Comparison of ENCODE assay signal across 14 mouse cellular contexts in the genomic region with DNA sequence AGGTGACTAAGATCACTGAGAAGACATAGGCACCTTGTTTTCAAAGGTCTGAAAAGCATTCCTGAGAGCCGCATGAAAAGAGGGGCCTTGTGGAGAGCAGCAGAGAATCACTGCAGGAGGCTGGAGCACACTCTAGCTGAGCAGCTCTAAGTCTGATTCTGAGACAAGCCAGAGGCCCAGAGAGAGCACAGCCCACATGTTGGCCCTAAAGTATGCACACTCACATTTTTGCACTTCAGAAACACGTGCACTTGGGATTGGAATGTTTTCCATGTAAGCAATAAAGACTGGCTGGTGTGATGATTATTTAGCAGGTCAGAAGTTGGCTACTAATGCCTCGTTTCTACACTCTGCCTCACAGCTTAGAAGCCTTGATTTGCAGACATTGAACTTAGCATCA. TPM values are rescaled to one million over a fixed set of nuclear protein-coding genes. Genes with fewer than 3 reads are reported as not detected.
DNase-seq lines count a peak whose midpoint lies in the region; ATAC-seq and TF ChIP-seq lines count a peak whose summit lies in the region.
"Had no signal": no experiment of that assay in that cellular context is flagged by ENCODE, and none has a peak within 500 bp of the region (broad histone marks: within the 10 kb centered on the region; RNA-seq: fewer than 3 reads in every experiment).

No protein-coding gene starts in this region.

- H3K36me3 ChIP-seq in heart, embryonic 11.5 days (ENCODE audit: control insufficient read depth, insufficient read depth, low read length) = no peaks in the 10 kb centered on the region; the same call in 1 of the 2 replicates
- peaks cover 8% of the 10 kb centered on the region; the same call in 1 of the 2 replicates for H3K36me3 ChIP-seq in limb, embryonic 14.5 days (ENCODE audit: control insufficient read depth, insufficient read depth, low read length)
- H3K36me3 ChIP-seq: forebrain, embryonic 15.5 days had no signal

- 0 out of 2 replicates have a peak, but pooled peaks have one; percentile 53 for ATAC-seq in heart, embryonic 11.5 days (replicated peaks; ENCODE audit: insufficient number of reproducible peaks, low FRiP score, low TSS enrichment)
- ATAC-seq in limb, embryonic 14.5 days (ENCODE audit: low FRiP score, low read depth) = 0 out of 2 replicates have a peak, but pooled peaks have one; percentile 21
- ATAC-seq: forebrain, embryonic 15.5 days had no signal

- no peak for DNase-seq in heart, adult 9 months (ENCODE audit: low spot score in 2 of 2)
- peak; percentile 12 for DNase-seq in testis, postnatal 10 days (ENCODE audit: low spot score)
- DNase-seq in testis, postnatal 14 days (ENCODE audit: low spot score) = no peak
- no peak for DNase-seq in limb, embryonic 14.5 days (ENCODE audit: low spot score)
- peak; percentile 56 for DNase-seq in yolk sac, embryonic 10.5 days (ENCODE audit: low spot score)
- no peak for DNase-seq in thymus, postnatal 25 days
- DNase-seq in layer of hippocampus, postnatal 25 days (ENCODE audit: extremely low spot score in 1 of 2, low spot score in 1 of 2) = no peak
- DNase-seq: adrenal gland, adult 2 months; B cell, adult 2 months; spleen, adult 18-20 months had no signal

- peak overlapping the region; percentile 83 for H3K27ac ChIP-seq in heart, embryonic 11.5 days (ENCODE audit: low read depth, low read length)
- peak overlapping the region; percentile 39; the same call in 1 of the 2 replicates for H3K27ac ChIP-seq in limb, embryonic 14.5 days (replicated peaks; ENCODE audit: low read depth, low read length)
- H3K27ac ChIP-seq: forebrain, embryonic 15.5 days had no signal

- 29% methylated on average over 3 of the region's 3 CpGs for WGBS in heart, embryonic 11.5 days (ENCODE audit: insufficient replicate concordance)
- 15% methylated on average over 3 of the region's 3 CpGs for WGBS in limb, embryonic 14.5 days

- no peak overlapping the region for H3K4me3 ChIP-seq in heart, embryonic 11.5 days (ENCODE audit: low read depth, low read length)
- no peak overlapping the region for H3K4me3 ChIP-seq in limb, embryonic 14.5 days (replicated peaks; ENCODE audit: low read length)
- H3K4me3 ChIP-seq: forebrain, embryonic 15.5 days had no signal

- H3K27me3 ChIP-seq in heart, embryonic 11.5 days (ENCODE audit: control insufficient read depth, insufficient read depth, low read length) = no peaks in the 10 kb centered on the region
- H3K27me3 ChIP-seq in limb, embryonic 14.5 days (ENCODE audit: control insufficient read depth, insufficient read depth, low read length) = no peaks in the 10 kb centered on the region
- H3K27me3 ChIP-seq: forebrain, embryonic 15.5 days had no signal

- no peaks in the 10 kb centered on the region for H3K9me3 ChIP-seq in heart, embryonic 11.5 days (replicated peaks; ENCODE audit: control insufficient read depth, low read length)
- H3K9me3 ChIP-seq in limb, embryonic 14.5 days (ENCODE audit: control insufficient read depth, low read length) = no peaks in the 10 kb centered on the region
- H3K9me3 ChIP-seq: forebrain, embryonic 15.5 days had no signal

- TF ChIP-seq POLR2A in limb, embryonic 14.5 days (IDR thresholded peaks at IDR 0.05; ENCODE audit: borderline replicate concordance, extremely low read depth, insufficient read depth, insufficient read length) = no peak

- H3K9ac ChIP-seq in heart, embryonic 11.5 days (ENCODE audit: low read depth, low read length) = no peak overlapping the region; the same call in 1 of the 2 replicates
- no peak overlapping the region for H3K9ac ChIP-seq in limb, embryonic 14.5 days (ENCODE audit: low read depth, low read length, severe bottlenecking)
- H3K9ac ChIP-seq: forebrain, embryonic 15.5 days had no signal

- peaks cover 31% of the 10 kb centered on the region for H3K4me1 ChIP-seq in heart, embryonic 11.5 days (ENCODE audit: control insufficient read depth, insufficient read depth, low read length)
- H3K4me1 ChIP-seq in limb, embryonic 14.5 days (ENCODE audit: control insufficient read depth, insufficient read depth, low read length) = peaks cover 22% of the 10 kb centered on the region

- H3K4me2 ChIP-seq in heart, embryonic 11.5 days = peak overlapping the region; percentile 7; the same call in 1 of the 2 replicates
- H3K4me2 ChIP-seq in limb, embryonic 14.5 days (replicated peaks; ENCODE audit: low read depth, low read length, severe bottlenecking) = no peak overlapping the region
- H3K4me2 ChIP-seq: forebrain, embryonic 15.5 days had no signal

RNA-seq across cellular contexts. Expression of gene 1700034J05Rik, which starts 25.7 kb away (rescaled TPM):
- 0.21 and 0.42 TPM in 2 replicates for polyA plus RNA-seq in heart, embryonic 11.5 days (2014; fragmentation: Nextera tagmentation; extraction: Ambion mirVana)
- polyA plus RNA-seq in limb, embryonic 14.5 days (2012; rRNA removed) = not detected in 2 replicates
- 0.21 and 0.56 TPM in 2 replicates for polyA plus RNA-seq in limb, embryonic 14.5 days (2014; fragmentation: Nextera tagmentation; extraction: Ambion mirVana)
- not detected for total RNA-seq in layer of hippocampus, postnatal 25 days (2021)
- total RNA-seq: adrenal gland, adult 2 months; left cerebral cortex, postnatal 14 days; MEL had no signal
- polyA plus RNA-seq: adrenal gland, adult 2 months; forebrain, embryonic 15.5 days had no signal

RNA-seq across cellular contexts. Expression of gene Rep15, which starts 52.4 kb away (rescaled TPM):
- polyA plus RNA-seq in heart, embryonic 11.5 days (2014; fragmentation: Nextera tagmentation; extraction: Ambion mirVana) = 1.1 and 1.3 TPM in 2 replicates
- 0.99 and 1.3 TPM in 2 replicates for polyA plus RNA-seq in limb, embryonic 14.5 days (2012; rRNA removed)
- polyA plus RNA-seq in limb, embryonic 14.5 days (2014; fragmentation: Nextera tagmentation; extraction: Ambion mirVana) = 1.3 and 1.4 TPM in 2 replicates
- total RNA-seq in layer of hippocampus, postnatal 25 days (2021) = 1 to 10 TPM; 1.2 to 1.7 TPM

Comparison
In these comparisons a context has a peak if more than half of its experiments do, and no peak if none do; other contexts are left out.
1. DNase-seq: peak in testis, postnatal 10 days (single experiment) and yolk sac, embryonic 10.5 days (single experiment); none in heart, adult 9 months (0 of 2), testis, postnatal 14 days (single experiment), limb, embryonic 14.5 days (single experiment), thymus, postnatal 25 days (single experiment) and layer of hippocampus, postnatal 25 days (0 of 2).